Mouse (Mus musculus) lung, adult 18-20 months (tissue): Measurements from ENCODE around the gene Cd5.
A peak's percentile ranks its signal among the peaks of the same experiment; 100 is the strongest.

ENCODE experiments used
- DNase-seq, 2 experiments: peaks; one replicate each; pipeline ENCODE4 v3.0.0; 2022; ENCODE audit warnings: mixed read lengths in 2 of 2

The Cd5 gene

GRCm38 (mm10) chr19:10757526-10757925 lies 18.7 kb upstream of the Cd5 start:
- DNase-seq = no peak

DNA sequence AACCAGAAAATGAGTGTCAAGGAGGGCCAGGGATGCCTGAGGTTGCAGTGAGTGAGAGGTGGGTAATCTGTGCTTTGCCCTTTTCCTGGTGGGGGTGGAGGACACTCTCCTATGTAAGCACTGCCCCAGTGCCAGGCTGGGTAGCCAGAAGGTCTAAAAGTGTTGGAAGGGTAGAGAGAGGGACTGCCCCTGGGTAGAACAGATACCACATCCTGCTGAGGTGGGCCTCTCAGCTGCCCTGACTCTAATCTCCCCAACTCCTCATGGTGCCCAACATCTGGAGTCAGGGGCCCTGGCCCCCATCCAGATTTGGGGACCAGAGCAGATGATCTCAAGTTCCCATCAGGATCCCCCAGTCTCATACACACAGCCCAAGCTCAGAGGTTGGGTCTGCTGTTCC lies 18.3 kb upstream of the Cd5 start:
- DNase-seq = no peak

GRCm38 (mm10) chr19:10752646-10753045 lies 13.8 kb upstream of the Cd5 start:
- DNase-seq = no peak

DNA sequence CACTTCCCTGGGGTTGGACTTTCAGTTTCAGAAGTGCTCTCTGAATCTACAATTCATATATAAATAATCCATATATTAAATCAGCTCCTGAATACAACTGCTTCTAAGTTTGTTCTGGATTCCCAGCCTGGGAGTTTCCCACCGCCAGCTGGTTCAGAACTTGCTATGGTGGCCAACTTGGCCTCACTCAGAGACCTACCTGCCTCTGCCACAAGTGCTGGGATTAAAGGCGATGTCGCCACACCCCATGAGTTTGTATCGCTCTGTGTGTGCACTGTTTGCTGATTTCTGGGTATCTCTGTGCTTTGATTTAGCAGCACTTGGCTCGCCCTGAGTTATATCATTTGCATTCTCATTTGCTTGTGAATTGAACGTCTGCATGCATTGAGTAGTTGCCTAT lies 13.3 kb upstream of the Cd5 start:
- no peak for DNase-seq

- no peak for DNase-seq
Measured at GRCm38 (mm10) chr19:10751607-10752006, 12.8 kb upstream of the Cd5 start.

- DNase-seq = no peak
Measured at GRCm38 (mm10) chr19:10750161-10750560, 11.4 kb upstream of the Cd5 start.

DNA sequence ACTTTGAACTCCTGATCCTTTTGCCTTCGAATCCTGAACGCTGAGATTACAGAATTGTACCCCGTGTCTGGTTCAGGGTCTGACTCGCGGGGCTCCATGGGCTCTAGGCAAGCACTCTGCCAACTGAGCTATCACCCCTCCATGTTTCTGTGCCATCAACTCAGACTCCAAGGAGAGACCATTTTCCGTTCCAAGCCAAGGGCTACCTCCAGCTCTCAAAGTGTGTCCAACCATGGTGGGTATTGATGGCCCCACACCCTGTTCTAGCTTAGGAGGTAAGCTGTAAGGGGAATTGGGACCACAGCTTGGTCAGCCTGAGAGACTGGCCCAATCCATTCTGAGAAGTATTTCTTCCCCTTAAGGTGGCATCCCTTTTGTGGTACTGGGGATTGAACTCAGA lies 10.5 kb upstream of the Cd5 start:
- no peak for DNase-seq

DNA sequence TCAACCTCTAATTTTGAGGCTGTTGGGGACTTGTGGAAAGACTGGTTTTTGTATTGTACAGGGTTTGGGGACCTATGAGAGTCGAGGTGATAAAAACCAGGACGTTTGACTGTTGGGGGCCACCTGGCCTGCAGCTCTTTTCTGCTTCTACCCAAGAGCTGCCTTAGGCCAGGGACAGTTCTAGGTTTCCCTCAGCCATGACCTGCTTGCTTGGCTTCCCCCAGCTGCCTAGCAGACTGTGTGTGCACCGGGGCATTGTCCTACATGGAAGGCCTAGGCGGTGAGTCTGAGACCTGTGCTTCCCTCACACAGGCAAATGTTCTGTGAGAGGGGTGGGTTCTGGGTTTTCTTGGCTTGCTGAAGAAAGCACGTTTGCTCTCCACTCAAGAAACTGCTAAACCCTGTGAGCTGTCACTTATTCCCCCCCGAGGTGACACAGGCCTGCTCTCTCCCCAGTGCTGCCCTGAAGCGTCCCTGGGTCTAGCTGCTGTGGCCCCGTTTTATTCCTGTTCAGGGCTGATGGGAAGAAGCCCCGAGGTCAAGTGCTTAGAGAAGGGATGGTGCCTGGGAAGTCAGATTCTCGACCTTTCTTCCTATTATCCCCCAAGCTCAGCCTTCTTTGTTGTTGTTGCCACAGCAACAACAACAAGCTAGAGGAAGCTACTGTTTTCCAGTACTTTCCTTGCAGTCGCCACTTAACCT lies 9.8 kb upstream of the Cd5 start:
- DNase-seq = no peak

GRCm38 (mm10) chr19:10747718-10748117 lies 8.9 kb upstream of the Cd5 start:
- DNase-seq = peak; percentile 11 to 19

GRCm38 (mm10) chr19:10747182-10747581 lies 8.4 kb upstream of the Cd5 start:
- DNase-seq = no peak

DNA sequence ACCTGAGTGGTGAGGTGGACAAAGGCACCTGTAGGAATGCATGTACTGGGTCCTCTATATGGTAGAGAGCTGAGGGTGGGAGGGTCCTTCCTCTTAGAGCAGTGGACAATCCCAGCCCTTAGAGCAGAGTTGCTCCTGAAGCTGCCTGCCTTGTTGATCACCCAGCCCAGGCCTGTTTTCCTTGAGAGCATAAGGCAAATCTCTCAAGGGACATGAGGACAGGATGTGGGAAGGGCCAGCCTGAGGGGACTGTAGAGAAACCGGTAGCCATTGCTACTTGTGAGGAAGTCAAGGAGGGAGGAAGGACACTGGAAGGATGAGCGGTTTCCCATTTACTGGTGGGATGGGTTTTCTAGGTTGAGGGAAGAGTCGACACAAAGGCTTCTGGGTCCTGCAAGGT lies 3.8 kb upstream of the Cd5 start:
- DNase-seq = no peak

GRCm38 (mm10) chr19:10742145-10742544 lies 3.3 kb upstream of the Cd5 start:
- no peak for DNase-seq

GRCm38 (mm10) chr19:10740641-10741440 lies 2.0 kb upstream of the Cd5 start:
- DNase-seq = peak; percentile 13 to 59

DNA sequence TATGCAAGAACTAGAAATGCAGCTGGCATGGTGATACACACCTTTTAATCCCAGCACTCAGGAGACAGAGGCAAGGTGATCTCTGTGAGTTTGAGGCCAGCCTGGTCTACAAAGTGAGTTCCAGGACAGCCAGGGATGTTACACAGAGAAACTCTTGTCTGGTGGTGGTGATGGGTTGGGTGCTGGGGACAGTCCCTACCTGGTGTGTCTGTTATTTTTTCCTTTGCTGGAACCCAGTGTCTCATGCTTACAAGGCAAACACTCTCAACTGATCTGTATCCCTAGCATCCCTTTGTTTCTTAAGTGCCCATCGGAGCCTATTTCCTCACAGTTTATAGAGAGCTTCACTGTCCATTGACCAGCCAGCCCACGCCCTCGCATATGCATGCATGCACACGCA lies 1.1 kb upstream of the Cd5 start:
- DNase-seq = no peak

DNA sequence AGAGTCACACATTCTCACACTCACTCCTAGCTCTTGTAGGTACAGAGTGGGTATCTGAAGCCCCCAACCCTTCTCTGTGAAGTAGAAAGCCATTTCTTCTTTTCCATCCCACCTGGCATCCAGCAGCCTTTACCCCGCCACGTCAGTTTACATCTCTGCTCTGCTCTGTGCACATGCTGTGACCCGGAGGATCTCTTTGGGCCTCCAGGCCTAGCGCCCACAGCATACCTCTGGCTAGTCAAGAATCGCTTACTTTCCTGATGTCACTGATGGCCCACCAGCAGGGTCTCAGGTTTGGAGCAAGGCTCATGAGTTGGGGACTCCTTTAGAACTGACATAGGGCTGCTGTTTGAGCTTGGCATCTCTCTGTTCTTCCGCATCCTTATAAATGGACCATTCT lies 764 bp downstream of the Cd5 start:
- no peak for DNase-seq

GRCm38 (mm10) chr19:10735861-10736260 lies 2.9 kb downstream of the Cd5 start:
- DNase-seq = no peak

DNA sequence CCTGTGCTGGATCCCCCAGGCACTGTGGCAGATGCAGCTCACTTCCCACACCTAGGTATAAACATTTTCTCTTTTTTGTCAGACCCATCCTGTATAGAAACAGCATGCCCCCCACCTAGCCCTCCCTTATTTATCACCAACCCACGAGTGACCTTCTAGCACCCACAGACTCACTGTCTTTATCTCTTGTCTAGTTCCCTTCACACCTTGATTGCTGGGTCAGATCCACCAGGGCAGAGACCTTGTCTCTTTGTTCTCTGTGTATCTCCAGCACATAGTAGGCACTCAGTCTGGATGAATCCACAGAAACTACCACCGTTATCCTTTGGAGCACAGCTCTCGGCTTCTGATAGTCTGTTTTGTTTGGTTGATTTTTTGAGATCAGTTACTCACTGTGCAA lies 3.7 kb downstream of the Cd5 start:
- DNase-seq = no peak

DNA sequence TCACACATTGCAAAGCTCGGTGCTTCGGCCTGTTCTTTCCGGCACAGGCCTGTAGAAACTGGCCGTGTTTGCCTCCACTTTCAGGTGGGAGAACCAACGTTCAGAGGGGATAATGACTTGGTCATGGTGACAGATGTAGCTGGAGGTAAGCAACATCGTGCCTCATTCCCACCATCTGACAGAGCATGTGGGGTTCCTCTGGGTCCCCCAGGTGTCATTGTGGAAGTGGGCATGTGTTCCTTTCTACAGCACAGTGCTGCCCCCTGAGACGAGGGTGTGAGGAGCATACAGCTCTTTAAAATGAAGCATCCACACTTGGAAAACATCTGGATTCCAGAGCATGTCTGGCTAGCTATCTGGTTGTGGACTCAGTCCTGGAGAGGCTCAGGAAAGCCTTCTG lies 4.2 kb downstream of the Cd5 start:
- no peak for DNase-seq

- no peak for DNase-seq
Measured at GRCm38 (mm10) chr19:10733501-10734127, 5.2 kb downstream of the Cd5 start.

DNA sequence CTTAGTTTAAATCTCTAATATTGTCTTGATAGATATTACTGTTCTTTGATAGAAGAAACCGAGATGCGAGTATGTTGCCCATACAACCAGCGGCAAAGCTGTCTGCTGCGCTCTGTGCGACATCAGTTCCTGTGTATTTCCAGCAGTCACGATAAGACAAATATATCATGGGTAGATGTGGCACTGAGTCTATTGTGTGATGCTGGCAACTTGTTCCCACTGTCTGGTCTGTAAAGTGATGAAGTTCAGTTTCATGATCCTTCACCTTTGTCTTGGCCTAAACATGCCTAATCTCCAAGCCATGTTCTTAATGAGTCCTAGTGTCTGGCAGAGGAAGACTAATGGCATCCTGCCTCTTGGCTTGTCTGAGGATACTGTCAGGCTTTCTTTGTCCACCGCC lies 6.1 kb downstream of the Cd5 start:
- no peak for DNase-seq

DNA sequence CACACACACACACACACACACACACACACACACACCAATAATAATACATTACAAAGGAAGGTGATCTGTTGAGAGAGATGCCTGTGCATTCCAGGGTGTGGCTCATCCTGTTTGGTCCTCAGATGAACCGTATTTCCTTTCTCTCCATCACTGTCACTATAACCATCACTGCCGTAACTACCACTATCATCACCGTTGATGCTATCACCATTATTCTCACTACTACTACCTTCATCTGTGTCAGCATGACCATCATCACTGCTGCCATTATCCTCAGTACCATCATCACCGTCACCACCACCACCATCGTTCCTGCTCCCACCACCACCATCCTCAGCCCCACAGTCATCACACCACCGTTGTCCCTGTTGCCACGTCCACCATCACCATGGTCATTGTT lies 6.8 kb downstream of the Cd5 start:
- DNase-seq = no peak

GRCm38 (mm10) chr19:10730469-10730868 lies 8.3 kb downstream of the Cd5 start:
- DNase-seq = no peak

- no peak for DNase-seq
Measured at GRCm38 (mm10) chr19:10729889-10730288, 8.9 kb downstream of the Cd5 start.
